Comparison of ENCODE assay signal across 11 mouse cellular contexts in genomic region chr13:12386286-12386685, GRCm38 (mm10). TPM values are rescaled to one million over a fixed set of nuclear protein-coding genes. Genes with fewer than 3 reads are reported as not detected.
DNase-seq lines count a peak whose midpoint lies in the region; ATAC-seq lines count a peak whose summit lies in the region.
"Had no signal": no experiment of that assay in that cellular context is flagged by ENCODE, and none has a peak within 500 bp of the region (broad histone marks: within the 10 kb centered on the region; RNA-seq: fewer than 3 reads in every experiment).

No protein-coding gene starts in this region.

- no peak overlapping the region for H3K4me2 ChIP-seq in heart, embryonic 15.5 days
- no peak overlapping the region for H3K4me2 ChIP-seq in heart, embryonic 12.5 days
- no peak overlapping the region for H3K4me2 ChIP-seq in midbrain, embryonic 16.5 days (ENCODE audit: low read length)
- H3K4me2 ChIP-seq: embryonic facial prominence, embryonic 12.5 days; limb, embryonic 13.5 days; stomach, embryonic 15.5 days had no signal

- DNase-seq in midbrain, embryonic 10.5 days (ENCODE audit: low spot score), result no peak
- DNase-seq in adipocyte (ENCODE audit: low spot score), result peak; percentile 60
- DNase-seq in mesoderm, embryonic 11.5 days (ENCODE audit: low read depth, low spot score), result peak; percentile 26
- DNase-seq in gastrocnemius, postnatal 25 days, result no peak
- no peak for DNase-seq in frontal cortex, postnatal 10 days (ENCODE audit: low spot score in 2 of 2)

- no peak overlapping the region for H3K4me3 ChIP-seq in heart, embryonic 15.5 days
- H3K4me3 ChIP-seq in heart, embryonic 12.5 days, result no peak overlapping the region
- no peak overlapping the region for H3K4me3 ChIP-seq in midbrain, embryonic 16.5 days (ENCODE audit: low read depth, low read length)
- no peak overlapping the region for H3K4me3 ChIP-seq in midbrain, embryonic 10.5 days
- H3K4me3 ChIP-seq: embryonic facial prominence, embryonic 12.5 days; limb, embryonic 13.5 days; stomach, embryonic 15.5 days had no signal

- H3K27me3 ChIP-seq in heart, embryonic 15.5 days, result no peaks in the 10 kb centered on the region
- no peaks in the 10 kb centered on the region for H3K27me3 ChIP-seq in heart, embryonic 12.5 days (replicated peaks)
- H3K27me3 ChIP-seq in midbrain, embryonic 16.5 days (ENCODE audit: control insufficient read depth, insufficient read depth, low read depth, low read length), result no peaks in the 10 kb centered on the region
- no peaks in the 10 kb centered on the region; the same call in 1 of the 2 replicates for H3K27me3 ChIP-seq in midbrain, embryonic 10.5 days (ENCODE audit: low read depth, poor library complexity, severe bottlenecking)
- H3K27me3 ChIP-seq: embryonic facial prominence, embryonic 12.5 days; limb, embryonic 13.5 days; stomach, embryonic 15.5 days had no signal

- H3K9me3 ChIP-seq in heart, embryonic 15.5 days (replicated peaks), result no peaks in the 10 kb centered on the region
- no peaks in the 10 kb centered on the region for H3K9me3 ChIP-seq in heart, embryonic 12.5 days (replicated peaks)
- H3K9me3 ChIP-seq in midbrain, embryonic 16.5 days (replicated peaks; ENCODE audit: control insufficient read depth, low read length, poor library complexity, severe bottlenecking), result no peaks in the 10 kb centered on the region
- no peaks in the 10 kb centered on the region for H3K9me3 ChIP-seq in midbrain, embryonic 10.5 days (replicated peaks)
- H3K9me3 ChIP-seq: embryonic facial prominence, embryonic 12.5 days; limb, embryonic 13.5 days; stomach, embryonic 15.5 days had no signal

- peak overlapping the region; percentile 73; the same call in 1 of the 2 replicates for H3K27ac ChIP-seq in heart, embryonic 15.5 days
- no peak overlapping the region for H3K27ac ChIP-seq in heart, embryonic 12.5 days (ENCODE audit: poor library complexity, severe bottlenecking)
- H3K27ac ChIP-seq in midbrain, embryonic 16.5 days (ENCODE audit: low read length), result no peak overlapping the region
- H3K27ac ChIP-seq in midbrain, embryonic 10.5 days (replicated peaks), result no peak overlapping the region
- H3K27ac ChIP-seq: embryonic facial prominence, embryonic 12.5 days; limb, embryonic 13.5 days; stomach, embryonic 15.5 days had no signal

- ATAC-seq in heart, embryonic 15.5 days (replicated peaks; ENCODE audit: insufficient number of reproducible peaks, insufficient read depth, low FRiP score, low read depth), result no peak
- ATAC-seq in heart, embryonic 12.5 days (ENCODE audit: insufficient number of reproducible peaks, low FRiP score), result no peak
- ATAC-seq in midbrain, embryonic 16.5 days, result 0 out of 2 replicates have a peak, but pooled peaks have one; percentile 39

- 0 out of 2 replicates have a peak, but pooled peaks cover 5% of the 10 kb centered on the region for H3K4me1 ChIP-seq in heart, embryonic 15.5 days (replicated peaks)
- H3K4me1 ChIP-seq in heart, embryonic 12.5 days (replicated peaks), result peaks cover 7% of the 10 kb centered on the region
- no peaks in the 10 kb centered on the region for H3K4me1 ChIP-seq in midbrain, embryonic 16.5 days (ENCODE audit: control insufficient read depth, insufficient read depth, low read length)
- peaks cover 4% of the 10 kb centered on the region; the same call in 1 of the 2 replicates for H3K4me1 ChIP-seq in midbrain, embryonic 10.5 days
- H3K4me1 ChIP-seq: embryonic facial prominence, embryonic 12.5 days; limb, embryonic 13.5 days; stomach, embryonic 15.5 days had no signal

- no peaks in the 10 kb centered on the region for H3K36me3 ChIP-seq in heart, embryonic 15.5 days
- H3K36me3 ChIP-seq in heart, embryonic 12.5 days, result no peaks in the 10 kb centered on the region
- H3K36me3 ChIP-seq in midbrain, embryonic 16.5 days (ENCODE audit: control insufficient read depth, insufficient read depth, low read length), result no peaks in the 10 kb centered on the region
- no peaks in the 10 kb centered on the region for H3K36me3 ChIP-seq in midbrain, embryonic 10.5 days
- H3K36me3 ChIP-seq: embryonic facial prominence, embryonic 12.5 days; limb, embryonic 13.5 days; stomach, embryonic 15.5 days had no signal

- H3K9ac ChIP-seq in heart, embryonic 15.5 days, result no peak overlapping the region
- H3K9ac ChIP-seq in heart, embryonic 12.5 days, result no peak overlapping the region
- H3K9ac ChIP-seq in midbrain, embryonic 16.5 days (ENCODE audit: low read depth, low read length), result no peak overlapping the region
- H3K9ac ChIP-seq: embryonic facial prominence, embryonic 12.5 days; limb, embryonic 13.5 days; stomach, embryonic 15.5 days had no signal

RNA-seq across cellular contexts. Expression of gene Heatr1, which starts 8.5 kb away (rescaled TPM):
- polyA plus RNA-seq in heart, embryonic 15.5 days (2015; fragmentation: Nextera tagmentation; extraction: Ambion mirVana), result 6.2 and 10.1 TPM in 2 replicates
- 13.1 and 16.8 TPM in 2 replicates for polyA plus RNA-seq in heart, embryonic 12.5 days (2016; fragmentation: Nextera tagmentation; extraction: Ambion mirVana)
- 10.3 and 14.7 TPM in 2 replicates for polyA plus RNA-seq in midbrain, embryonic 16.5 days (2015; fragmentation: Nextera tagmentation; extraction: Ambion mirVana)
- 30.9 and 37.4 TPM in 2 replicates for polyA plus RNA-seq in midbrain, embryonic 10.5 days (2016; fragmentation: Nextera tagmentation; extraction: Ambion mirVana)
- 10 to 100 TPM; 10.1 to 16.4 TPM for total RNA-seq in gastrocnemius, postnatal 25 days (2021)

RNA-seq across cellular contexts. Expression of gene Actn2, which starts 45.7 kb away (rescaled TPM):
- polyA plus RNA-seq in heart, embryonic 15.5 days (2015; fragmentation: Nextera tagmentation; extraction: Ambion mirVana), result 1,445 and 1,519 TPM in 2 replicates
- 1,360 and 1,370 TPM in 2 replicates for polyA plus RNA-seq in heart, embryonic 12.5 days (2016; fragmentation: Nextera tagmentation; extraction: Ambion mirVana)
- polyA plus RNA-seq in midbrain, embryonic 16.5 days (2015; fragmentation: Nextera tagmentation; extraction: Ambion mirVana), result 3.3 and 3.5 TPM in 2 replicates
- polyA plus RNA-seq in midbrain, embryonic 10.5 days (2016; fragmentation: Nextera tagmentation; extraction: Ambion mirVana), result 1.6 and 1.8 TPM in 2 replicates
- 1,000 to 10,000 TPM; 1,566 to 2,231 TPM for total RNA-seq in gastrocnemius, postnatal 25 days (2021)

Comparison
In these comparisons a context has a peak if more than half of its experiments do, and no peak if none do; other contexts are left out.
1. DNase-seq: peak in adipocyte (single experiment) and mesoderm, embryonic 11.5 days (single experiment); none in midbrain, embryonic 10.5 days (single experiment), gastrocnemius, postnatal 25 days (single experiment) and frontal cortex, postnatal 10 days (0 of 2).
2. RNA of gene Actn2, which starts 45.7 kb away (polyA plus RNA-seq): 1,445 to 1,519 TPM in heart, embryonic 15.5 days and 1,360 to 1,370 TPM in heart, embryonic 12.5 days; 3.3 to 3.5 TPM in midbrain, embryonic 16.5 days and 1.6 to 1.8 TPM in midbrain, embryonic 10.5 days; every median in the first group is over 100 times any median in the second.